Mouse (Mus musculus) liver, embryonic 14.5 days (tissue): Measurements from ENCODE around the gene Fam98a.

ENCODE experiments used
- CTCF ChIP-seq: IDR thresholded peaks from 2 replicates; pipeline ENCODE4 v1.5.1; 2016; ENCODE audit warnings: antibody characterized with exemption, low read depth, control low read depth
- EP300 ChIP-seq: IDR thresholded peaks from 2 replicates; pipeline ENCODE4 v1.6.1; 2016; ENCODE audit warnings: antibody characterized with exemption, low read depth

DNA sequence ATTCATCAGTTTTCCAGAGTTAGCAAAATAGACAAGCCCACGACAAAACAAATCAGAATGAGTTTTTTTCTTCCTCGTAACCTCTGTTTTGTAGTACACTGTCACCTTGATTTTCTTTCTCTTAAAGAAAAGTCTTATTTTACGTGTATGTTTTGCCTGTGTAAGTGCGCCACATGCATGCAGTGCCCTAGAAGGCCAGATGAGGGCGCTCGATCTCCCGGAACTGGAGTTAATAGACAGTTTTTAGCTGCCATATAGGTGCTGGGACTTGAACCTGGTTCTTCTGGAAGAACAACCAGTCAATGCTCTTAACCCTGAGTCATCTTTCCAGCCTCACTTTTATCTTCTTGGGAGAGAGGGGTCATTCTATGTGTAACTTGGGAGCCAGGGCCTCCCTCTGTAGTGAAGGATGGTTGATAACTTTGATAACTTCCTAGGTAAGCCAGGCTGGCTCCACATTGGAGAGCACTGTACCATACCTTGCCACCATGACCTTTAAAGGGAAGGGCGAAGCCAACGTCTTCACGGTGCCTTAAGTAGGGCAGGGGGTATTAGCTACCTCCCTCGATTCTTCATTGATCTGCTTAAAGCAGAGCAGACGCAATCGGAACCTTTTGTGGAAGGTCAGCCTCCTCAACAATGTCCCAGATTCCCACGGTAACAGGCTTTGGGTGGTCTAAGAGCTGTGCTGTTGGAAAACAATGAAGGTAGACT lies 22.4 kb downstream of the Fam98a start:
- TF ChIP-seq CTCF (peak; percentile 42; the same call in 1 of the 2 replicates), EP300 (no peak)
